Mouse (Mus musculus) hindbrain, embryonic 12.5 days (tissue): ENCODE measurements at regions not wholly inside any gene's neighbourhood (a gene's known extent, or its start where the extent isn't known, plus 50 kb on each side); places are given as distances from the start of the nearest gene placed in this dataset.
A peak's percentile ranks its signal among the peaks of the same experiment; 100 is the strongest.
"Not testable (repeated sequence)": the region's sequence is repeated elsewhere in the genome, so short reads cannot be mapped to it uniquely, and the experiment has no call there.

Source experiments
- ATAC-seq: fragments of 200-750 bp; cut with Nextera tagmentation; 2 replicates; pipeline ENCODE4 v1.8.0; 2017; ENCODE audit warnings: moderate TSS enrichment; ENCODE audit not compliant: low FRiP score
- H3K27ac ChIP-seq: fragments of 300-500 bp; sonication (generic); 2 replicates; pipeline ENCODE4 v1.5.1; 2016; ENCODE audit warnings: mild to moderate bottlenecking
- H3K27me3 ChIP-seq: fragments of 300-500 bp; sonication (generic); 2 replicates; pipeline ENCODE4 v1.6.1; 2016; ENCODE audit warnings: mild to moderate bottlenecking
- H3K36me3 ChIP-seq: fragments of 300-500 bp; sonication (generic); 2 replicates; pipeline ENCODE4 v1.6.1; 2016; ENCODE audit warnings: mild to moderate bottlenecking
- H3K4me1 ChIP-seq: fragments of 300-500 bp; sonication (generic); 2 replicates; pipeline ENCODE4 v1.6.1; 2016
- H3K4me2 ChIP-seq: fragments of 300-500 bp; sonication (generic); replicated peaks from 2 replicates; pipeline ENCODE4 v1.6.1; 2016; ENCODE audit warnings: mild to moderate bottlenecking
- H3K4me3 ChIP-seq: fragments of 300-500 bp; sonication (generic); 2 replicates; pipeline ENCODE4 v1.5.1; 2016; ENCODE audit warnings: mild to moderate bottlenecking
- H3K9ac ChIP-seq: fragments of 300-500 bp; sonication (generic); 2 replicates; pipeline ENCODE4 v1.6.1; 2016; ENCODE audit warnings: mild to moderate bottlenecking, moderate library complexity
- H3K9me3 ChIP-seq: fragments of 300-500 bp; sonication (generic); replicated peaks from 2 replicates; pipeline ENCODE4 v1.6.1; 2016; ENCODE audit warnings: mild to moderate bottlenecking
- WGBS: fragments of 180-500 bp; shearing (Covaris S2); methylation state at CpG from one replicate; pipeline ENCODE4 v1.1.7; 2016; 5-methylcytosine and 5-hydroxymethylcytosine counted together

- peaks cover 3% of the 10 kb centered on the region; the same call in 1 of the 2 replicates for H3K4me1 ChIP-seq
- H3K4me3 ChIP-seq: no peak overlapping the region
- ATAC-seq: no peak
- H3K36me3 ChIP-seq: no peaks in the 10 kb centered on the region
- no peak overlapping the region for H3K9ac ChIP-seq
- H3K9me3 ChIP-seq: no peaks in the 10 kb centered on the region
- H3K27ac ChIP-seq: no peak overlapping the region
- WGBS: 35% methylated on average over 4 of the region's 4 CpGs
- H3K4me2 ChIP-seq: no peak overlapping the region
- no peaks in the 10 kb centered on the region for H3K27me3 ChIP-seq
These were observed 75.8 kb upstream of the Hao2 start for GRCm38 (mm10) chr3:98968811-98969210.

DNA sequence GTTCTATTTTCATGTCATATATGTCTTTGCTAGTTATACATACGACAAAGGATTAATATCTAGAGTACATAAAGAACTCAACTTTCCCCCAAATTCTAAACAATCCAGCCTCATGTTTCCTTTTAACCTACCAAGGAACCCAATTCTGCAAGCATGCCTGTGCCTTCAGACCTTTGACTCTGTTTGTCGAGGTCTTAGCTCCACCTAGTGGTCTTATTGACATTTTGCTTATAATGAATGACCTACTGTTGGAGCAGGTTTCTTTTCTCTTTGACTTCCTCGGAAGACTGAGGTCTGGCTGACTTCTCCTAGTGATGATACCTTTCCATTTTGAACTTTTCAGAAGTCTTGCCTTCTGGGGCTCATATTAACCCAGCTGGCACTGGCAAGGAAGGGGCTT lies 82.7 kb upstream of the Hao2 start:
- H3K27ac ChIP-seq: no peak overlapping the region
- H3K9me3 ChIP-seq: no peaks in the 10 kb centered on the region
- no peaks in the 10 kb centered on the region for H3K36me3 ChIP-seq
- H3K4me3 ChIP-seq: no peak overlapping the region
- 12% methylated on average over 3 of the region's 3 CpGs for WGBS
- H3K4me2 ChIP-seq: no peak overlapping the region
- no peaks in the 10 kb centered on the region for H3K27me3 ChIP-seq
- no peaks in the 10 kb centered on the region for H3K4me1 ChIP-seq
- 0 out of 2 replicates have a peak, but pooled peaks have one; percentile 63 for ATAC-seq
- H3K9ac ChIP-seq: no peak overlapping the region

GRCm38 (mm10) chr3:98982787-98983186 lies 89.7 kb upstream of the Hao2 start:
- no peak for ATAC-seq
- Histone ChIP-seq H3K4me3 (no peak overlapping the region), H3K4me2 (no peak overlapping the region), H3K27ac (no peak overlapping the region), H3K9ac (no peak overlapping the region), H3K4me1 (no peaks in the 10 kb centered on the region), H3K36me3 (no peaks in the 10 kb centered on the region), H3K9me3 (no peaks in the 10 kb centered on the region), H3K27me3 (no peaks in the 10 kb centered on the region)
- WGBS: 100% methylated on average over 1 of the region's 1 CpGs

GRCm38 (mm10) chr3:98987266-98987665 lies 94.2 kb upstream of the Hao2 start:
- not testable (repeated sequence) for H3K36me3 ChIP-seq, H3K27me3 ChIP-seq, H3K4me1 ChIP-seq, H3K27ac ChIP-seq, H3K9me3 ChIP-seq, H3K4me3 ChIP-seq, H3K9ac ChIP-seq, ATAC-seq, H3K4me2 ChIP-seq
- 74% methylated on average over 2 of the region's 2 CpGs for WGBS

DNA sequence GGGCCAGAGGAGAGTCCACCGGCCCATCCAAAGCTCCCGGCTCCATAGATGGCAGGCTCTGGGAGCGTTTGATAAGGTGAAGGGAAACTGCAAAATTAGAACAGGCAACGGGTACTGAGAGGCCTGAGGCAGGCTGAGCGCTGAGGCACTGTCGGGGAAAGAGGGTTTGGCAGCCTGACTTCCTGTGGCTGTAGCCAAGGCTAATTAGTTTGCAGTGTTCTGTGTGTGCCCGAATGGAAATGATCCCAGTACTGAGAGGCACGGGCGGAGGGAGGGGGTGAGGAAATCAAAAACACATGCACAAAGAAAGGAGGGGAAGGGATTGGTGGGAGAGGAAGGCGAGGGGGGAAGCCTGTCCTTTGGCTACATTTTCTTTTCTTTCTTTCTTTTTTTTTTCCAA lies 97.8 kb upstream of the Hao2 start:
- peak; percentile 48; the same call in 1 of the 2 replicates for ATAC-seq
- H3K27me3 ChIP-seq: no peaks in the 10 kb centered on the region
- no peak overlapping the region for H3K9ac ChIP-seq
- H3K4me1 ChIP-seq: 0 out of 2 replicates have a peak, but pooled peaks cover 4% of the 10 kb centered on the region
- no peaks in the 10 kb centered on the region; the same call in 1 of the 2 replicates for H3K9me3 ChIP-seq
- no peaks in the 10 kb centered on the region for H3K36me3 ChIP-seq
- 23% methylated on average over 10 of the region's 10 CpGs for WGBS
- peak overlapping the region; percentile 62; the same call in 1 of the 2 replicates for H3K27ac ChIP-seq
- no peak overlapping the region for H3K4me3 ChIP-seq
- no peak overlapping the region for H3K4me2 ChIP-seq

DNA sequence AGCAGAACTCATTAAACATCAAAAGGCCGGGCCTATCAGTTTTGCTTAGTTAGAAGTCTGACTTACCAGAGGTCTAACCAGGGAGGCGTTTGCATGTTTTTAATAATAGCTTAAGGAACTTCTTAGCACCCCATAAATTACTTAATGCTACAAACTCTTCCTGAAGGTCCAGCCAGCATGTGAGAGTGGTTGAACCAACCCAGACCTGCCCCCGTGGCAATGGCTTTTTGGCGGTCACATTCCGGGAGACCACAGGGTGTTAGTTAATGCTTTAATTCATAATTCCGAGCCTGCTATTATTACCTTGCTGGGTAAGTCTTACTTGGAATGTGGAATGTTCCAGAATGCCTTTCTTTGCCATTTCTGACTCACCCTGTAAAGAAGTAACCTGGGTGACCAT lies 98.2 kb upstream of the Hao2 start:
- H3K27ac ChIP-seq: no peak overlapping the region
- H3K27me3 ChIP-seq: no peaks in the 10 kb centered on the region
- no peak overlapping the region for H3K9ac ChIP-seq
- no peak overlapping the region for H3K4me3 ChIP-seq
- H3K4me2 ChIP-seq: no peak overlapping the region
- ATAC-seq: no peak
- 69% methylated on average over 6 of the region's 6 CpGs for WGBS
- no peaks in the 10 kb centered on the region; the same call in 1 of the 2 replicates for H3K9me3 ChIP-seq
- no peaks in the 10 kb centered on the region for H3K36me3 ChIP-seq
- H3K4me1 ChIP-seq: 0 out of 2 replicates have a peak, but pooled peaks cover 4% of the 10 kb centered on the region

DNA sequence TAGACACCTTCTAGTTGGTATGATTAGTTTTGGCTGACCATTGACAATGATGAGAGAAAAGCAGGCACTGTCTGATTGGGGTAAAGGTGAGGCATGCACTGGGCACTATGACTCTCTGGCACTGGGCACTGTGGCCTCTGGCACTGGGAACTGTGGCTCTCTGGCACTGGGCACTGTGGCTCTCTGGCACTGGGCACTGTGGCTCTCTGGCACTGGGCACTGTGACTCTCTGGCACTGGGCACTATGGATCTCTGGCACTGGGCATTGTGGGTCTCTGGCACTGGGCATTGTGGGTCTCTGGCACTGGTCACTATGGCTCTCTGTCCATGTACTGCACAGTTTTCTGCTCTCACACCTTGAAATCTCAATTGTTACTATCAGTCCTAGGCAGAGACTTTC lies 101.0 kb upstream of the Hao2 start:
- H3K4me3 ChIP-seq: no peak overlapping the region
- no peaks in the 10 kb centered on the region for H3K27me3 ChIP-seq
- no peak overlapping the region for H3K9ac ChIP-seq
- no peak for ATAC-seq
- no peaks in the 10 kb centered on the region for H3K36me3 ChIP-seq
- H3K4me1 ChIP-seq: 0 out of 2 replicates have a peak, but pooled peaks cover 4% of the 10 kb centered on the region
- no peaks in the 10 kb centered on the region; the same call in 1 of the 2 replicates for H3K9me3 ChIP-seq
- H3K27ac ChIP-seq: no peak overlapping the region
- no peak overlapping the region for H3K4me2 ChIP-seq

- Histone ChIP-seq H3K36me3 (no peaks in the 10 kb centered on the region), H3K4me1 (peaks cover 5% of the 10 kb centered on the region), H3K9me3 (no peaks in the 10 kb centered on the region), H3K4me3 (no peak overlapping the region), H3K9ac (no peak overlapping the region), H3K4me2 (no peak overlapping the region), H3K27me3 (no peaks in the 10 kb centered on the region), H3K27ac (no peak overlapping the region)
- no peak for ATAC-seq
- 50% methylated on average over 1 of the region's 1 CpGs for WGBS
These were observed 110.2 kb upstream of the Wars2 start for GRCm38 (mm10) chr3:99030636-99031035.

DNA sequence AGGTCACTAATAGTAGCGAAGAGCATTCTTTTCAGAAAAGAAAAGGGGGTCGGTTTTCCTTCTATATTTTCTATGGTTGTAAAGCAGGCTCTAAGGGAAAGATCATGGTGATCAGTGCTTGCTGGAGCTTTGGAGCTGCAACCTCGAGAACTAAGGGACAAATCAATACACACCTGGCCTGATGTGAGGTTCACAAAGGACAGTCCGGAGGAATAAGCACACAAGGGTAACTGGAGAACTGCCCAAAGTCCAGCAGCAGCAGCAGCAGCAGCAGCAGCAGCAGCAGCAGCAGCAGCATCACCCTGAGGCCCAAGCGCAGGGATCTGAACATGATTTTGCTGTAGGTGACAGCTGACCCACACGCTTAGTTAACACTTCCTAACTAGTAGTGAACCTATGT lies 94.7 kb upstream of the Wars2 start:
- Histone ChIP-seq H3K36me3 (no peaks in the 10 kb centered on the region), H3K4me2 (no peak overlapping the region), H3K9ac (no peak overlapping the region), H3K27ac (no peak overlapping the region), H3K9me3 (no peaks in the 10 kb centered on the region), H3K4me3 (no peak overlapping the region), H3K27me3 (no peaks in the 10 kb centered on the region), H3K4me1 (no peaks in the 10 kb centered on the region)
- ATAC-seq: no peak
- 78% methylated on average over 6 of the region's 6 CpGs for WGBS

- no peak overlapping the region for H3K4me2 ChIP-seq
- no peaks in the 10 kb centered on the region for H3K27me3 ChIP-seq
- no peak for ATAC-seq
- H3K4me1 ChIP-seq: no peaks in the 10 kb centered on the region
- 67% methylated on average over 5 of the region's 5 CpGs for WGBS
- H3K4me3 ChIP-seq: no peak overlapping the region
- no peak overlapping the region for H3K9ac ChIP-seq
- H3K36me3 ChIP-seq: no peaks in the 10 kb centered on the region
- H3K9me3 ChIP-seq: no peaks in the 10 kb centered on the region
- H3K27ac ChIP-seq: no peak overlapping the region
These were observed 93.7 kb upstream of the Wars2 start for GRCm38 (mm10) chr3:99047156-99047555.

DNA sequence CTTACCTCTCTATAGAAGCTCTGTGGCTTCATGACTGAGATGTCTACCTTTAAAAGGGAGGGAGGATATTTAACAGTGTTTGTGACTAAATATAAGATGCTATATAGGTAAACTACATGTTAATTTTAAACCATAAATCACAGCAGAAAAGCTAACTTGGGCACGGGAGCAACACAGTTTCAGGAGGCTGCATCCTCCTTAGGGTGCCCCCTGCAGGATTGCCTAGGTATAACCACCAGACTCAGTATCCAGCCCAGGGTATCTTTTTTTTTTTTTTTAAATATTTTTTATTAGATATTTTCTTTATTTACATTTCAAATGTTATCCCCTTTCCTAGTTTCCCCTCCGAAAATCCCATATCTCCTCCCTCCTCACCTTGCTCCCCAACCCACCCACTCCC lies 91.6 kb upstream of the Wars2 start:
- Histone ChIP-seq H3K27ac (no peak overlapping the region), H3K9me3 (no peaks in the 10 kb centered on the region), H3K4me1 (no peaks in the 10 kb centered on the region), H3K36me3 (no peaks in the 10 kb centered on the region), H3K9ac (no peak overlapping the region), H3K4me3 (no peak overlapping the region), H3K4me2 (no peak overlapping the region), H3K27me3 (no peaks in the 10 kb centered on the region)
- ATAC-seq: no peak
- whole genome bisulfite sequencing: 74% methylated on average over 2 of the region's 2 CpGs

DNA sequence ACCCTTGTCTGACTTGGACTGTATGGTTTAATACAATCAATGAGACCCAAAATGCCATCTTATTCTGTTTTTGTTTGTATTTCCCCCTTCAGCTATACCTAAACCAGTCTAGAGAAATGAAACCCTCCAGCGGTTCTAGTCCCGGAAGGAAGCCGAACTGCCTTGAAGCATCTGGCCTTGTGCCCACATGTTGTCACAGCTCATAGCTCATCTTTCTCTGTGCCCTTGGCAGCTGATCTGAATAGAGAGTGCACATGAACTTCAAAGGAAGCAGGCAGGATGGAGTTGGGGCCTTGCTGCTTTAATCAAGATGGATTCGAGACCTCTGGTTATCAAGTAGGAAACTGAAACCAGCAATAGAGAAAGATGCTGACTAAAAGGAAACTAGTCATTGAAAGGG lies 88.7 kb upstream of the Wars2 start:
- H3K27ac ChIP-seq: no peak overlapping the region
- H3K9me3 ChIP-seq: no peaks in the 10 kb centered on the region
- no peak for ATAC-seq
- H3K4me1 ChIP-seq: no peaks in the 10 kb centered on the region
- WGBS: 80% methylated on average over 4 of the region's 4 CpGs
- no peak overlapping the region for H3K4me3 ChIP-seq
- no peak overlapping the region for H3K9ac ChIP-seq
- no peak overlapping the region for H3K4me2 ChIP-seq
- no peaks in the 10 kb centered on the region for H3K36me3 ChIP-seq
- H3K27me3 ChIP-seq: no peaks in the 10 kb centered on the region

GRCm38 (mm10) chr3:99067168-99067567 lies 73.7 kb upstream of the Wars2 start:
- H3K27me3 ChIP-seq: no peaks in the 10 kb centered on the region
- WGBS: 60% methylated on average over 3 of the region's 3 CpGs

More at GRCm38 (mm10) chr3:99067168-99067567, 73.7 kb upstream of the Wars2 start:
- Histone ChIP-seq H3K9me3 (no peaks in the 10 kb centered on the region), H3K27ac (no peak overlapping the region), H3K4me3 (no peak overlapping the region), H3K36me3 (no peaks in the 10 kb centered on the region), H3K4me2 (no peak overlapping the region), H3K4me1 (no peaks in the 10 kb centered on the region), H3K9ac (no peak overlapping the region)
- no peak for ATAC-seq
